Mouse (Mus musculus): ENCODE data around the gene Rac1. TPM values are rescaled to one million over a fixed set of nuclear protein-coding genes. Genes with fewer than 3 reads are reported as not detected.
"Not testable (repeated sequence)": the region's sequence is repeated elsewhere in the genome, so short reads cannot be mapped to it uniquely, and the experiment has no call there.

The Rac1 gene
- polyA plus RNA-seq, 1 experiment from 2014 or later, result 450 TPM

GRCm38 (mm10) chr5:143502899-143503557 lies 24.8 kb downstream of the Rac1 start:
- H3K4me2 ChIP-seq (replicated peaks; ENCODE audit: low read depth, low read length), result no peak overlapping the region
- H3K36me3 ChIP-seq (ENCODE audit: insufficient read depth, low read length), result peaks cover 22% of the 10 kb centered on the region
- no peak overlapping the region for H3K27ac ChIP-seq (ENCODE audit: low read length)
- H3K9ac ChIP-seq (replicated peaks; ENCODE audit: low read depth), result no peak overlapping the region
- no peaks in the 10 kb centered on the region for H3K9me3 ChIP-seq (ENCODE audit: low read length)
- no peaks in the 10 kb centered on the region for H3K4me1 ChIP-seq (ENCODE audit: insufficient read depth, low read depth, low read length)
- H3K4me3 ChIP-seq (ENCODE audit: low read depth, low read length), result no peak overlapping the region
- ATAC-seq (no peak), DNase-seq (ENCODE audit: low spot score) (no peak)
- no peaks in the 10 kb centered on the region for H3K27me3 ChIP-seq (replicated peaks; ENCODE audit: insufficient read depth, low read length)
- no peak for TF ChIP-seq CTCF (IDR thresholded peaks at IDR 0.05)
- TF ChIP-seq EP300 (IDR thresholded peaks at IDR 0.05), result no peak
- WGBS, result 89% methylated on average over 19 of the region's 19 CpGs

- no peaks in the 10 kb centered on the region for H3K4me1 ChIP-seq (ENCODE audit: insufficient read depth, low read depth, low read length)
- H3K27ac ChIP-seq (ENCODE audit: low read length), result no peak overlapping the region
- no peak for TF ChIP-seq EP300 (IDR thresholded peaks at IDR 0.05)
- no peak for TF ChIP-seq CTCF (IDR thresholded peaks at IDR 0.05)
- no peak overlapping the region for H3K9ac ChIP-seq (replicated peaks; ENCODE audit: low read depth)
- ATAC-seq, result no peak
- H3K9me3 ChIP-seq (ENCODE audit: low read length), result no peaks in the 10 kb centered on the region
- H3K27me3 ChIP-seq (replicated peaks; ENCODE audit: insufficient read depth, low read length), result no peaks in the 10 kb centered on the region
- DNase-seq (ENCODE audit: low spot score), result no peak
- no peak overlapping the region for H3K4me3 ChIP-seq (ENCODE audit: low read depth, low read length)
- no peak overlapping the region for H3K4me2 ChIP-seq (replicated peaks; ENCODE audit: low read depth, low read length)
- 90% methylated on average over 2 of the region's 2 CpGs for WGBS
- H3K36me3 ChIP-seq (ENCODE audit: insufficient read depth, low read length), result peaks cover 13% of the 10 kb centered on the region
Measured at GRCm38 (mm10) chr5:143501649-143502048, 26.2 kb downstream of the Rac1 start.

- Histone ChIP-seq H3K36me3 (ENCODE audit: insufficient read depth, low read length) (peaks cover 13% of the 10 kb centered on the region), H3K4me2 (replicated peaks; ENCODE audit: low read depth, low read length) (no peak overlapping the region), H3K27me3 (replicated peaks; ENCODE audit: insufficient read depth, low read length) (no peaks in the 10 kb centered on the region), H3K4me3 (ENCODE audit: low read depth, low read length) (no peak overlapping the region), H3K27ac (ENCODE audit: low read length) (no peak overlapping the region; the same call in 1 of the 2 replicates), H3K9me3 (ENCODE audit: low read length) (no peaks in the 10 kb centered on the region), H3K4me1 (ENCODE audit: insufficient read depth, low read depth, low read length) (no peaks in the 10 kb centered on the region), H3K9ac (replicated peaks; ENCODE audit: low read depth) (no peak overlapping the region)
- no peak for TF ChIP-seq EP300 (IDR thresholded peaks at IDR 0.05)
- TF ChIP-seq CTCF (IDR thresholded peaks at IDR 0.05), result no peak
- 0 out of 2 replicates have a peak, but pooled peaks have one; percentile 18 for ATAC-seq
- no peak for DNase-seq (ENCODE audit: low spot score)
- 78% methylated on average over 8 of the region's 8 CpGs for WGBS
Measured at GRCm38 (mm10) chr5:143501140-143501539, 26.7 kb downstream of the Rac1 start.

- not testable (repeated sequence) for H3K27me3 ChIP-seq (replicated peaks; ENCODE audit: insufficient read depth, low read length); H3K9me3 ChIP-seq (ENCODE audit: low read length); ATAC-seq; DNase-seq (ENCODE audit: low spot score); H3K27ac ChIP-seq (ENCODE audit: low read length); H3K4me2 ChIP-seq (replicated peaks; ENCODE audit: low read depth, low read length); H3K4me1 ChIP-seq (ENCODE audit: insufficient read depth, low read depth, low read length); H3K4me3 ChIP-seq (ENCODE audit: low read depth, low read length); H3K9ac ChIP-seq (replicated peaks; ENCODE audit: low read depth)
- 92% methylated on average over 14 of the region's 14 CpGs for WGBS
- peaks cover 13% of the 10 kb centered on the region for H3K36me3 ChIP-seq (ENCODE audit: insufficient read depth, low read length)
Measured at GRCm38 (mm10) chr5:143500711-143501110, 27.1 kb downstream of the Rac1 start.

- peaks cover 5% of the 10 kb centered on the region; the same call in 1 of the 2 replicates for H3K36me3 ChIP-seq (ENCODE audit: insufficient read depth, low read length)
Measured at GRCm38 (mm10) chr5:143499686-143500085, 28.1 kb downstream of the Rac1 start.

GRCm38 (mm10) chr5:143499197-143499596 lies 28.6 kb downstream of the Rac1 start:
- Histone ChIP-seq H3K9ac (replicated peaks; ENCODE audit: low read depth) (no peak overlapping the region), H3K4me2 (replicated peaks; ENCODE audit: low read depth, low read length) (no peak overlapping the region), H3K27me3 (replicated peaks; ENCODE audit: insufficient read depth, low read length) (no peaks in the 10 kb centered on the region), H3K27ac (ENCODE audit: low read length) (no peak overlapping the region), H3K36me3 (ENCODE audit: insufficient read depth, low read length) (0 out of 2 replicates have a peak, but pooled peaks cover 3% of the 10 kb centered on the region), H3K4me1 (ENCODE audit: insufficient read depth, low read depth, low read length) (no peaks in the 10 kb centered on the region), H3K9me3 (ENCODE audit: low read length) (no peaks in the 10 kb centered on the region), H3K4me3 (ENCODE audit: low read depth, low read length) (no peak overlapping the region)
- WGBS, result 86% methylated on average over 7 of the region's 7 CpGs
- no peak for DNase-seq (ENCODE audit: low spot score)
- TF ChIP-seq CTCF (IDR thresholded peaks at IDR 0.05), result no peak
- TF ChIP-seq EP300 (IDR thresholded peaks at IDR 0.05), result no peak
- no peak for ATAC-seq

More at GRCm38 (mm10) chr5:143499686-143500085, 28.1 kb downstream of the Rac1 start:
- Histone ChIP-seq H3K9ac (replicated peaks; ENCODE audit: low read depth) (no peak overlapping the region), H3K4me2 (replicated peaks; ENCODE audit: low read depth, low read length) (no peak overlapping the region), H3K9me3 (ENCODE audit: low read length) (no peaks in the 10 kb centered on the region), H3K27me3 (replicated peaks; ENCODE audit: insufficient read depth, low read length) (no peaks in the 10 kb centered on the region), H3K4me3 (ENCODE audit: low read depth, low read length) (no peak overlapping the region), H3K4me1 (ENCODE audit: insufficient read depth, low read depth, low read length) (no peaks in the 10 kb centered on the region), H3K27ac (ENCODE audit: low read length) (no peak overlapping the region)
- DNase-seq (ENCODE audit: low spot score) (no peak), ATAC-seq (no peak)
- TF ChIP-seq CTCF (IDR thresholded peaks at IDR 0.05) (no peak), EP300 (IDR thresholded peaks at IDR 0.05) (no peak)
- WGBS, result 77% methylated on average over 4 of the region's 4 CpGs

All from lung, postnatal 0 days (tissue).